Mouse (Mus musculus): ENCODE data around the gene Acd.

Acd gene

DNA sequence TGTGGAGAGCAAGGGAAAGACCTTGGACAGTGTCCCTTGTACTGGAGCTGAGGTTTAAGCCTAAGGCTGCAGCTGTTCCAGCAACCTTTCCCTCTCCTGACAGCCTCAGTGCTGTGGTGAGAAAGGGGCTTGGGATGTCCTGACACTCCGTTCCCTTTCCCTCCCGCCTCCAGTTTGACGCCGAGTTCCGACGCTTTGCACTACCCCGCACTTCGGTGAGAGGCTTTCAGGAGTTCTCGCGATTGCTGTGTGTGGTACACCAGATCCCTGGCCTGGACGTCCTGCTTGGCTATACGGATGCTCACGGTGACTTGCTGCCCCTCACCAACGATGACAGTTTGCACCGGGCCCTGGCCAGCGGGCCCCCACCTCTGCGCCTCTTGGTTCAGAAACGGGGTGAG is 1.1 kb upstream of the Acd start:
- in situ Hi-C loops (cut with MboI, MseI), result no loop called here

DNA sequence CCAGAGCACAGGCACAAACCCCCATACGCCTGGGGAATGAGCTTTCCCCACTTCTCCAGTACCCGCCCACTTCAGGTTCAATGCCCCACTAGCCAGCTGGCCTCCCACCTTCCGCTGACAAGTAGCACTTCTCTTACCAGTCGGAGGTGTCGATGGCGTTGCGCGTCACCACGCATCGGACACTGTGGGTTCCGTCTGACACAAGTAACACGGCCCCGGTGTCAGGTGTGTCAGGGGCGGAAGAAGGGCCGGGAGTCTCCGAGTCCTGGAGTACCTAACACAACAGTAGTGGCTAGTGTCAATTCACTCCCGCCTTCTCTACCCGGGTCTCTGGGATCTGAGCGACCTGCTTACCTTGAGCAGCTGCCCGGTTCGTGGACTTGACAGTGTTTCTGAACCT is 336 bp downstream of the Acd start:
- in situ Hi-C loops (cut with MboI, MseI), result no loop called here

DNA sequence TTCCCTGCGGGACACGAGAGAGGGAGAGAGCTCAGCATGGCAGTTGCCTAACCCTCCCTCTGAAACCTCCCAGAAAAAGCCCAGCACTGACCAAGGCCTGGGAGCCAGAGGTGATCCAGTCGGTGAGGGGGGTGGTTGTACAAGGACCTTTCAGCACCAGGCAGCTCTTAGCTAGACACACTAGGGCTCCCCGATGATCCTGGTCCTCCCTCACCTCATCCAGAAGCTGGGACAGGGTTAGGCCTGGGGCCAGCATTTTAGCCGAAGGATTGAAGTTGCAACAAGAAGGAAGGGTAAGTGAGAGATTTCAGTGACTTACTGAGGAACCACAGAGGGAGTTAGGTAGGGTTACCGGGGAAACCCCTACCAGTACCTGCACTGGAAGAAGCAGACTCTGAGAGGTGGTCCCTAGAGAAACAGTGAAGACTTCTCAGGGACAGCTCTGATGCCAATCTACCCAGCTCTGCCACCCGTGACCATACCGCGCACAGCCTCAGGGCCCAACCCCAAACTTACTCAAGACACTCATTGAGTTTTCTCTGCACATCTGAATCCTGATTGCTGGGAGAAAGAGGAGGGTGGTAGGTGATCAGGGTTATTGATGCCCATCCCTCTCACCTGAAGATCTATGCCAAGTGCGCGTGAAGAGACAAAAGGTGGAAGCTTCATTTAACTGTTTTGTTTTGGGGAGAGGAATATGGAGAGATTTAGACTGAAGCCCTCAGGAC is 1.2 kb downstream of the Acd start:
- in situ Hi-C loops (cut with MboI, MseI), result no loop called here

- in situ Hi-C loops (cut with MboI, MseI), result no loop called here
These were observed 2.2 kb downstream of the Acd start for GRCm38 (mm10) chr8:105698734-105699133.

DNA sequence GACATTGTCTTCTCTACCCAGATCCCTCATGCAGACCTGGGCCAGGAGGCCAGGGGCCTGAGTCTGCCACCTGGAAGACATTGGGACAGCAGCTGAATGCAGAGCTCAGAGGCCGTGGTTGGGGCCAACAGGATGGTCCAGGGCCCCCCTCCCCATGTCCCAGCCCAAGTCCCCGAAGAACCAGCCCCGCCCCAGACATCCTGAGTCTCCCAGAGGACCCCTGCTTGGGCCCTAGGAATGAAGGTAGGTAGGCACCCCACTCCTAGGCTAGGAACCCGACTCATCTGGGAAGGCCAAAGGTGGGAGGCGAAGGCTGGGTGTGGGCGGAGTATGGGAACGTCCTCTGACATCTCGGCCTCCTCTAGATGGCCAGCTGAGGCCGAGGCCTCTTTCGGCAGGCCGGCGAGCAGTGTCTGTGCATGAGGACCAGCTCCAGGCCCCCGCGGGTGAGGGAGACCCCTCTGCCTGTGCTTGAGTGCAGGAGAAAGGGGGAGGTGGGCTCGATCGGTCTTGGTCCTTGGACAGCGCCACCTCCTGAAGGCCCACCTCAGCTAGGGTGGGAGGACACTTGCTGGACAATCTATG is 3.6 kb downstream of the Acd start:
- in situ Hi-C loops (cut with MboI, MseI), result no loop called here

- in situ Hi-C loops (cut with MboI, MseI), result no loop called here
These were observed 5.7 kb downstream of the Acd start for GRCm38 (mm10) chr8:105695080-105695780.

DNA sequence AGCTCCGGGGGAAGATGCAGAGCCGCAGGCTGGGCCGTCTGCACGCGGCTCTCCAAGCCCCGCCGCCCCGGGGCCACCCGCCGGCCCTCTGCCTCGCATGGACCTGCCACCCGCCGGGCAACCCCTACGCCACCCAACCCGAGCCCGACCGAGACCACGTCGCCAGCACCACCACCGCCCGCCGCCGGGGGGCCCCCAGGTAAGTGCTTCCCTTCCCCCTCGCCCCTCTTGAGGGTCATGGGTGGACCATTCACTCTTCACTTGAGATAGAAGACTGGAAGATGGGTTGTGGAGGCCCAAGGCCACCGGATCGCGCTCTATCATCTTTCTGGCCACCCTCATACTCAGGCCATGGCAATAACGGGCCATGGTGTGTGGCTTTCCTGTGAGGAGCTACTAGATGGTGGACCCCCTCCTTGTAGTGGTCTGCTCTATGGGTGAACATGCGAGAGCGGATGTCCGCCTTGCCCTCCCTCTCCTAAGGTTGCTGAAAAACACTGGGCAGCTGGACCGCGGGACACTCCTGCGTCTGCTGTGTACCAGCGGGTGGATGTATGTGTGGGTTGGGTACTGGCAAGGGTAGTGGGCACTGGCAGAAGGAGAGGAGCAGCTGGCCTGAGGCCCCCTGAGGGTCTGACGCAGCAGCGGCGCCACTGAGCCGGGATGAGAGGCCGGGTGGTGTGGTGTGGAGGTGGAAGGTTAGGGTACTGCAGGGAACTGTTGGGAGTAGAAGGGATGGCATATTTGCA is 6.7 kb downstream of the Acd start:
- in situ Hi-C loops (cut with MboI, MseI), result no loop called here

GRCm38 (mm10) chr8:105693648-105694047 is 7.3 kb downstream of the Acd start:
- in situ Hi-C loops (cut with MboI, MseI), result no loop called here

DNA sequence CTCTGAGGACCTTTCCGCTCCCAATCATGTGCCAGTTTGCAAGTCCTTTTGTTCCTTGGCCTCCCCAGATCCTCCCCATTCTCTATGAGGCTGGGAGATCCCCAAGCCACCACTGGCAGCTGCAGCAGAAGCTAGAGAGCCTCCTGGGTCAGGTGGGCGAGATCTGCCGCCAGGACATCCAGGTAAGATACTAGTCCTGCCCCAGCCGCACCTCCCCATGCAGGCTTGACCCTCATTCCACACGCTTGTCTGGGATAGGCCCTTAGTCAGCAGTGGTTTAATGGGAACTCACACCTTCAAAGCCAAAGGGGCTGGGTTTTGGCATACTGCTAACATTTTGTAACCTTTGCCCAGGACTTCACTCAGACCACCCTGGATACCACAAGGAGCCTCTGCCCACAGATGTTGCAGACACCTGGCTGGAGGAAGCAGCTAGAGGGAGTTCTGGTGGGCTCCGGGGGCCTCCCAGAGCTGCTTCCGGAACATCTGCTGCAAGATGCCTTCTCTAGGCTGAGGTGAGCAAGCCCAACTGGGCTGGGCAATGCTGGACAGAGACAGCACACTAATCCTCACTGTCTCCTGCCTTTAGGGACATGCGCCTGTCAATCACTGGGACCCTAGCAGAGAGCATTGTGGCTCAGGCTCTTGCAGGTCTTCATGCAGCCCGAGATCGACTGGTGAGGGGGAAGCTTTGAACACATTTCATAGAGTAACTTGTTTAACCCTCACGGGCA is 8.3 kb downstream of the Acd start:
- in situ Hi-C loops (cut with MboI, MseI), result no loop called here

DNA sequence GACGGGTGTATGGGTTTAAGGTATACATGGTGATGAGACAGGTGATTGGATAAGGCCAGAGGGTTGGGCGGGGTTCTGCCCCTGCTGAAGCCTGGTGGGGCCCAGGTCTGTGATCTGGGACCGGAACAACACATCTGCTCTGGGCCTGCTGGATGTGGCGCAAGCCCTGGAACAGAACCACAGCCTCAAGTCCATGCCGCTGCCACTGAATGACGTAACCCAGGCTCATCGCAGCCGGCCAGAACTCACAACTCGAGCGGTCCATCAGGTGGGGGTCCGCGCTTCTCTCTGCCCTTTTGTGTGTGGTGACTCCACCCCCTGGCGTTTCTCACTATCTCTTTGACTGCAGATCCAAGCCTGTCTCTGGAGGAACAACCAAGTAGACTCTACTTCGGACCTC is 9.9 kb downstream of the Acd start:
- in situ Hi-C loops (cut with MboI, MseI), result no loop called here

DNA sequence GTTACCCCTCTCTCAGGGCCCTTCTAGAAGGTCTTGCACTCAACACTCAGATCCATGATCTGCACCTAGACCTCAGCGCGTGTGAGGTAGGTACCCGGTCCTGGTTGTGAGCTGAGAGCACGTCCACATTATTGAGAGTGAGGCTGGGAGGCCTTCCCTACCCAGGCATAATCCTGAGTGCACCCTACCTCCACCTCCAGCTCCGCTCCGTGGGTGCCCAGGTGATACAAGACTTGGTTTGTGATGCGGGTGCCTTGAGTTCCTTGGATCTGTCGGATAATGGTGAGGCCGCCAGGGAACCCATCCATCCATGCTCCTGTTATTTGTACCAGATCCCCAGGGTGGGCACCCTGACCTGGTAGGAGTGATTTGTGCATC is 10.9 kb downstream of the Acd start:
- in situ Hi-C loops (cut with MboI, MseI), result loop anchor here (5.0 kb wide), 1 partner anchor 73 kb away; no protein-coding TSS in a partner anchor

- in situ Hi-C loops (cut with MboI, MseI), result loop anchor here (5.0 kb wide), 1 partner anchor 72 kb away; no protein-coding TSS in a partner anchor
These were observed 11.5 kb downstream of the Acd start for GRCm38 (mm10) chr8:105689256-105689982.

- in situ Hi-C loops (cut with MboI, MseI), result loop anchor here (5.0 kb wide), 1 partner anchor 71 kb away; no protein-coding TSS in a partner anchor
These were observed 12.6 kb downstream of the Acd start for GRCm38 (mm10) chr8:105688242-105688752.

GRCm38 (mm10) chr8:105687512-105687911 is 13.4 kb downstream of the Acd start:
- in situ Hi-C loops (cut with MboI, MseI), result loop anchor here (5.0 kb wide), 1 partner anchor 70 kb away; no protein-coding TSS in a partner anchor

GRCm38 (mm10) chr8:105686551-105686950 is 14.4 kb downstream of the Acd start:
- in situ Hi-C loops (cut with MboI, MseI), result loop anchor here (5.0 kb wide), 1 partner anchor 69 kb away; no protein-coding TSS in a partner anchor

- in situ Hi-C loops (cut with MboI, MseI), result loop anchor here (5.0 kb wide), 1 partner anchor 69 kb away; no protein-coding TSS in a partner anchor
These were observed 15.1 kb downstream of the Acd start, which contains the start of gene Carmil2 for GRCm38 (mm10) chr8:105685796-105686308. Gene Carmil2, plus strand, starts transcription at chr8:105686274.

DNA sequence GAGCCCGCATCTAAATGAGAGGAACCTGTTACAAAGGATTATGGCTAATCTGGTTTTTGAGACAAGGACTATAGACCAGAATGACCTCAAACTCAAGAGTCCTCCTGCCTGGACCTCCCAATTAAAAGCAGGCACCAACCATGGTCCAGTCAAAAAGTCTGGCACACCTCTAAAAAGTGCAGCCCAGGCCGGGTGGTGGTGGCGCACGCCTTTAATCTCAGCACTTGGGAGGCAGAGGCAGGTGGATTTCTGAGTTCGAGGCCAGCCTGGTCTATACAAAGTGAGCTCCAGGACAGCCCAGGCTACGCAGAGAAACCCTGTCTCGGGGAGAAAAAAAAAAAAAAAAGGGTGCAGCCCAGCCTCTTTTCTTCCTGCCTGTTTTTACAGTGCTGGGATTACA is 15.6 kb downstream of the Acd start:
- in situ Hi-C loops (cut with MboI, MseI), result loop anchor here (5.0 kb wide), 1 partner anchor 68 kb away; no protein-coding TSS in a partner anchor

DNA sequence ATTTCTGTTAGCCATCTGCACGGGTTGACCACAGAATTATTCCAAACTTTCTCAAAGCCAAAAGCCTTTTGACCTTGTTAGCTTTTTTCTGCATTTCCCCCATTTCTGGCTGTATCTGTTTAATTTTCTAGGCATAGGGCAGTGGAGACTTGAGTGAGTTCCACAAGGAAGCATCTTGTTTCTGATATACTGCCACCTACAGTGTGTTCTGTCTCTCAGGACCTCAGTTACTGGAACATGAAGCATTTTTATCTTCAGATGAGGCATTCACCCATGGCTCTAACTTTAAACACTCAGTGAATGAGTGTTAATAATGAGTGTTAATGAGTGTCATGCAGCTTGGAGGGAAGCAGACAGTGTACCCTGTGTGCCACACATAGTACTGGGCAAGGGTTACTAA is 23.0 kb downstream of the Acd start:
- in situ Hi-C loops (cut with MboI, MseI), result no loop called here

DNA sequence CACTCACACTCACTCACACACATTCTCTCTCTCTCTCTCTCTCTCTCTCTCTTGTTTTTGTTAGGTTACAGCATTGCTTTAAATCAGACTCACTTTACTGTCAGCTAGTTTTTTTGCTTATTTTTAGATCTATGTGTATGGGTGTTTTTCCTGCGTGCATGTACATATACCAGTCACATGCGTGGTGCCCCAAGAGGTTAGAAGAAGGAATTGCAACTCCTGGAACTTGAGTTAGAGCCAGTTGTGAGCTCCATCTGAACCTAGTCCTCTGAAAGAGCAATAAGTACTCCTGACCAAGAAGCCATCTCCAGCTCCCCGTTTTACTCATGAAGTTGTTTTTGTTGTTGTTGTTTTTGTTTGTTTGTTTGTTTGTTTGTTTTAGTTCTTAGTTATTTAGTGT is 39.7 kb downstream of the Acd start:
- in situ Hi-C loops (cut with MboI, MseI), result no loop called here

DNA sequence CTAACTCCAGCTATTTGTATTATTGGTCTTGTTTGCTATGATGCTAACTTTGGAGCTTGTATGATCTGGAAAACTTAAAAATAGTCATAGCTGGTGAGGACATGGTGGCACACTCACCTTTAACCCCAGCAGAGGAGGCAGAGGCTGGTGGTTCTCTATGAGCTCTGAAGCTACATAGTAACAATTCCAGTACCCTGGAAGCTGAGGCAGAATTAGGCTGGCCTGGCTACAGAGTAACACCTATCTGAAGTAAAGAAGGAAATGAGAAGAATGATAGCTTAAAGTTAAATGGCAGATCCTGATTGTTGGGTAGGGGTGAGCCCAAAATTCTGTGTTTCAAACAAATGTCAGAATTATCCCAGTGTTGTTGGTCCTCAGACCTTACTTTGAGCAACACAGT is 43.3 kb downstream of the Acd start:
- in situ Hi-C loops (cut with MboI, MseI), result no loop called here

Measured in T-helper 1 cell (primary cell).